Mouse (Mus musculus) urinary bladder, adult 2 months (tissue): ENCODE data around the gene Rfwd3. TPM values are rescaled to one million over a fixed set of nuclear protein-coding genes. Genes with fewer than 3 reads are reported as not detected.

Source experiments
- polyA plus RNA-seq: library from polyadenylated mRNA; depleted of rRNA; stranded (reverse); fragments of >200 nt; gene quantifications from 2 replicates; pipeline ENCODE4 v1.2.3, GENCODE M21; 2012; rRNA removed

Rfwd3 gene
- polyA plus RNA-seq, 1 experiment, result 14.9 TPM

Other genes with a start within 250 kb of the Rfwd3 start
- not detected in 2 replicates for gene Exosc6, start 243.9 kb downstream of the Rfwd3 start, polyA plus RNA-seq
- not detected in 2 replicates for gene Clec18a, start 207.8 kb downstream of the Rfwd3 start, polyA plus RNA-seq
- 11.2 and 14.7 TPM in 2 replicates for gene Pdpr, start 205.6 kb downstream of the Rfwd3 start, polyA plus RNA-seq
- 42.4 and 51.0 TPM in 2 replicates for gene Glg1, start 41.0 kb downstream of the Rfwd3 start, polyA plus RNA-seq
- gene Mlkl, start 38.0 kb upstream of the Rfwd3 start, polyA plus RNA-seq, result 10.0 and 10.6 TPM in 2 replicates
- gene Fa2h, start 93.6 kb upstream of the Rfwd3 start, polyA plus RNA-seq, result 38.4 and 47.1 TPM in 2 replicates
- 6.9 and 7.0 TPM in 2 replicates for gene Wdr59, start 221.9 kb upstream of the Rfwd3 start, polyA plus RNA-seq
- gene Znrf1, start 235.9 kb upstream of the Rfwd3 start, polyA plus RNA-seq, result 74.4 and 89.9 TPM in 2 replicates